Mouse (Mus musculus) hindbrain, embryonic 10.5 days (tissue): ENCODE measurements around the gene Dennd4a. TPM values are rescaled to one million over a fixed set of nuclear protein-coding genes. Genes with fewer than 3 reads are reported as not detected.

Experiments used
- DNase-seq: peaks from one replicate; pipeline ENCODE4 v3.0.0-alpha.2; 2017; ENCODE audit warnings: low spot score
- H3K27ac ChIP-seq: fragments of 300-500 bp; sonication (generic); 2 replicates; pipeline ENCODE4 v1.5.1; 2016; ENCODE audit warnings: mild to moderate bottlenecking, moderate library complexity
- H3K27me3 ChIP-seq: fragments of 300-500 bp; sonication (generic); 2 replicates; pipeline ENCODE4 v1.6.1; 2016; ENCODE audit warnings: mild to moderate bottlenecking; ENCODE audit not compliant: poor library complexity, insufficient read depth, severe bottlenecking
- H3K36me3 ChIP-seq: fragments of 300-500 bp; sonication (generic); 2 replicates; pipeline ENCODE4 v1.6.1; 2016; ENCODE audit warnings: mild to moderate bottlenecking, moderate library complexity
- H3K4me1 ChIP-seq: fragments of 300-500 bp; sonication (generic); replicated peaks from 2 replicates; pipeline ENCODE4 v1.6.1; 2016; ENCODE audit warnings: mild to moderate bottlenecking
- H3K4me3 ChIP-seq: fragments of 300-500 bp; sonication (generic); 2 replicates; pipeline ENCODE4 v1.5.1; 2016; ENCODE audit warnings: mild to moderate bottlenecking, moderate library complexity
- H3K9me3 ChIP-seq: fragments of 300-500 bp; sonication (generic); 2 replicates; pipeline ENCODE4 v1.6.1; 2016; ENCODE audit warnings: mild to moderate bottlenecking, moderate library complexity
- WGBS: fragments of 180-500 bp; shearing (Covaris S2); methylation state at CpG from one replicate; pipeline ENCODE4 v1.1.7; 2016; 5-methylcytosine and 5-hydroxymethylcytosine counted together
- polyA plus RNA-seq: library from polyadenylated mRNA; unstranded; fragments of >200 nt; fragmentation: Nextera tagmentation; extraction: Ambion mirVana; gene quantifications from 2 replicates; pipeline ENCODE4 v1.2.1, GENCODE M21; 2016

The Dennd4a gene
- polyA plus RNA-seq, 1 experiment from 2014 or later: 8.8 TPM

DNA sequence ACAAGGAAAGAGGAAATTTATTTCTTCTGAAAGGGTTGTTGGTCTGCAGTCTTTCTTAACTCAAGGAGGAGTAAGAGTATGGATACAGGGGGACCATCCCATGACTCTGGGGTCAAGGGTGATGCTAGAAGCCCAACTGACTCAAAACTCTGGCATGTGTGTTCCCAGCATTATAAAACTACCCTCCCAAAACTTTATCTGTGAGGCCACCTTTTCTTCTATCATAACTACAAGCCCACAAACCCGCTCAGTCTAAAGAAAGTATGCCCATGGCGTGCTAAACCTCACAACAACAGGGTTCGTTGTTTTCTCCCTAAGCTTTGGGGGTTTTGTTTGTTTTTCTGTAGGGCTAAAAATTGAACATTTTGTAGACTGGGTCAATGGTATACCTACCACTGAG is 23.3 kb downstream of the Dennd4a start:
- WGBS: 95% methylated on average over 3 of the region's 3 CpGs
- H3K27me3 ChIP-seq: no peaks in the 10 kb centered on the region
- H3K4me3 ChIP-seq: no peak overlapping the region
- no peak for DNase-seq
- no peaks in the 10 kb centered on the region for H3K4me1 ChIP-seq
- 0 out of 2 replicates have a peak, but pooled peaks cover 4% of the 10 kb centered on the region for H3K36me3 ChIP-seq
- H3K27ac ChIP-seq: no peak overlapping the region
- H3K9me3 ChIP-seq: no peaks in the 10 kb centered on the region

DNA sequence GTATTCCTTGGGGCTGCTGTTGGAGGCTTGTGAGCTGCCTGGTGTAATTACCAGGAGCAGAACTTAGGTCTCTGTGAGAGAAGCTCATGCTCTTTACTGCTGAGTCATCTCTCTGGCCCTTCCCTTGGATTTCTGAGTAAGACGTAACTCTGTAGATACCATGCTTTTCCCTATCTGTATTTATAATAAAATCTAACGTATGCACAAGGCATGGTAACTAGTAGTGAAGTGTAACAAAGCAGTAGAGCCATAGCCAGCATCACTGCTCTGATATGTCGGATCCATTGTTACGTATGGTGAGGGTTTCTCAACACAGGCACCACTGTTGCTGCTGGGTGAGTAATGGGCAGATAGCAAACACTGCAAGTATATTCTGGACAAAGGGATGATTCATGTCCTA is 34.2 kb downstream of the Dennd4a start:
- no peaks in the 10 kb centered on the region for H3K27me3 ChIP-seq
- 82% methylated on average over 4 of the region's 4 CpGs for WGBS
- H3K9me3 ChIP-seq: no peaks in the 10 kb centered on the region
- no peaks in the 10 kb centered on the region for H3K4me1 ChIP-seq
- no peak for DNase-seq
- no peak overlapping the region for H3K27ac ChIP-seq
- H3K4me3 ChIP-seq: no peak overlapping the region
- H3K36me3 ChIP-seq: peaks cover 8% of the 10 kb centered on the region; the same call in 1 of the 2 replicates

DNA sequence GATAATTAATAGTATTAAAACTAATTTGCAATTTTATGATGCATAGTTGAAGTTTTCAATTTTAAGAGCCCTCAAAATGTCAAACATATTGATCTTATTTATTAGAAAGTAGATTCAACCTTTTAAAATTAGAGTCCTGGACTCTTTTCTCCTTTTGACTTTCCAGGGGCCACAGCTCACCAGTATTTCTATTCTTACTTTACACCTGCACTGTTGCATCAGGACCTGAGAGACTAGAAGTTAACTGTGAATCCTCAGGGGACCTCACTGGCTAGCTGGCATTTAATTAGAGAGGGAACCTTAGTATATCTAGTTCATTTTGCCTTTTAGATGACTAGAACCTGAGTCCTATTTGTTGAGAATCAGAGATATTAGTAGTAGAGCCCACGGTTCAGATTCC is 38.4 kb downstream of the Dennd4a start:
- H3K9me3 ChIP-seq: no peaks in the 10 kb centered on the region
- 88% methylated on average over 1 of the region's 1 CpGs for WGBS

DNA sequence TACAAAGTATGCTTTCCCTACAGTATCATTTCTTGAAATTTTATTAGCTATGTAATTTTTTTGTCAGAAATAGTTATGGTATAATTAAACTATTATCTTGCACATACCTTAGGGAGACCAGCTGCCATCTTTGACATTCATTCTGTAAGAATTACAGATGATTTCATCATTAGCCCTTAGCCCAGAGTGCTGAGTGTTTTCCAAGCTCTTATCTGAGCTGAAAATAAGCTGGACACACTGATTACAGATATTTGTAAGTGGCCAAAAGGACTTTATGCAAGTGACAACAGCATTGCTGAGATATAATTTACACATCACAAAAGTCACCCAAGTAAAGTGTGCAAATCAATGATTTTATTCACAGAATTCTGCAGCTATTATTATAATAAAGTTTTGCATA is 48.9 kb downstream of the Dennd4a start:
- H3K27me3 ChIP-seq: no peaks in the 10 kb centered on the region
- H3K4me3 ChIP-seq: no peak overlapping the region
- H3K36me3 ChIP-seq: peaks cover 14% of the 10 kb centered on the region
- no peak overlapping the region for H3K27ac ChIP-seq
- no peaks in the 10 kb centered on the region for H3K9me3 ChIP-seq
- no peak for DNase-seq
- no peaks in the 10 kb centered on the region for H3K4me1 ChIP-seq

More for the DNA sequence above, 38.4 kb downstream of the Dennd4a start:
- Histone ChIP-seq H3K36me3 (no peaks in the 10 kb centered on the region; the same call in 1 of the 2 replicates), H3K4me1 (no peaks in the 10 kb centered on the region), H3K4me3 (no peak overlapping the region), H3K27me3 (no peaks in the 10 kb centered on the region), H3K27ac (no peak overlapping the region)
- DNase-seq: no peak

DNA sequence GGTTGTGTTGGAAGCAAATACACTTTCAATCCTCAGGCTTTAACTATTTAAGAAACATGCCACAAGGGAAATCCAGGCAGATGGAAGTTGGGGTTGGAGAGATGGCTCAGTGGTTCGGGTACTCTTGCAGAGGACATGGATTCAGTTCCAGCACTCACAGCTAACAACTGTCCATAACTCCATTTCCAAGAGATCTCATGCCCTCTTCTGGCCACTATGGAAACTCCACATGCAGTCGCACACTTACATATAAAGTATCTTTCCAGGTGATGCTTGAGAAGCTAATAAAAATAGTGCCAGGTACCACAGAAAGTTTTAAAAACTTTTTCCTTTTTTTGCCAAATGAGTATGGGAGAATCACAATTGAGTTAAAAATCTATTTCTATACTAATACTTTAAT is 51.5 kb downstream of the Dennd4a start:
- Histone ChIP-seq H3K27ac (no peak overlapping the region), H3K9me3 (no peaks in the 10 kb centered on the region), H3K27me3 (no peaks in the 10 kb centered on the region), H3K4me3 (no peak overlapping the region), H3K36me3 (peaks cover 16% of the 10 kb centered on the region), H3K4me1 (no peaks in the 10 kb centered on the region)
- no peak for DNase-seq
- 78% methylated on average over 2 of the region's 2 CpGs for WGBS

DNA sequence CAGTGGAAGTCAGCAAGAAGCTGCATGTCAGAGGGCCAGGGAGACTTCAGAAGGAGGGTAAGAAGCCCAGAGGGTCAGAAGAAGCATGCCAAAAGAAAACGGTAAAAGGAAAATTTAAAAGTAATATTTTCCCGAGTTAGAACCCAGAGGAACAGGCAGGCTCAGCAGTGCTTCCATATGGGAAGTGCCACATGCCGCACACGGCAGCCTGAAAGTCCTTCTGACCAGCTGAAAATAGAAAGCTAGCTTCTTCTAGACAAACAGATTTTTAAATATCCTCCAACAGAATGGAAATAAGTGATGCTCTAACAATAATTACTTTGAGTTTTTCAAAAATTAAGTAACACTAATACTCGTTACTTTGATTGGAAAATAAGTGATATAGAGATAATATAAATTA is 74.9 kb downstream of the Dennd4a start:
- H3K9me3 ChIP-seq: no peaks in the 10 kb centered on the region
- no peak for DNase-seq
- no peak overlapping the region for H3K4me3 ChIP-seq
- no peaks in the 10 kb centered on the region for H3K4me1 ChIP-seq
- H3K27ac ChIP-seq: no peak overlapping the region
- no peaks in the 10 kb centered on the region for H3K27me3 ChIP-seq
- 87% methylated on average over 5 of the region's 5 CpGs for WGBS
- H3K36me3 ChIP-seq: no peaks in the 10 kb centered on the region

DNA sequence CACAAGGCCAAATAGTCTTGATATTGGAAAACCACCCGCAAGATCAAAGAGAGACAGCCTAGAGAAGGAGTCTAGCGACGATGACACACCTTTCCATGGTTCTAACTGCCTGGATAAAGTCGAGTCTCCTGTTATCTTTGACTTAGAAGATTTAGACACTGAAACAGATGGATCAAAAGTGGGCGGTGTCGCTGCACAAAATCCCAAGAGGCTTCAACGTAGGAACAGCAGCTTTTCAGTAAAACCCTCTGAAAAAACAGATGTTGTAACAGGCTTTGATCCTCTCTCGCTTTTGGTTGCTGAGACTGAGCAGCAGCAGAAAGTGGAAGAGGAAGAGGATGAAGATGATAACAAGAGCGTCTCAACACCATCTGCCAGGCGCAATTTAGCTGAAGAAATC is 85.5 kb downstream of the Dennd4a start:
- 90% methylated on average over 10 of the region's 10 CpGs for WGBS
- peaks cover 26% of the 10 kb centered on the region for H3K36me3 ChIP-seq

DNA sequence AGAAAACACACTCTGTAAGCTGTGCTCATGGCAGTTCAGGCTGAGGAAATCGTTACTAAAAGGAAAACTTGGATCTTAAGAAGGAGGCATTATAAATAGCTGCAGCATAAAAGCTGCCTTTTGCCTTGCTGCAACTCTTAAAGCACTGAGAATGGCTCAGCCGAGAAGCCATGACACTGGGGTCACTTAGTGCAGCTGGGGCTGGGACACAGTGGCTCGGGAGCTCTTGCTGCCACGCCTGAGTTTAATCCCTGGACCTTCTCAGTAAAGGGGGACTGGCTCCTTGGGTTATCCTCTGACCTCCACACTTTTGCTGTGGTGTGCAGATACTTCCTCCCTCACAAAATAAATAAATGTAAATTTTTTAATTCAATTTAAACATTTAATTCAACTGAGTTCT is 91.7 kb downstream of the Dennd4a start:
- no peaks in the 10 kb centered on the region for H3K27me3 ChIP-seq
- no peaks in the 10 kb centered on the region for H3K4me1 ChIP-seq
- no peak overlapping the region for H3K27ac ChIP-seq
- DNase-seq: no peak
- H3K9me3 ChIP-seq: no peaks in the 10 kb centered on the region
- no peak overlapping the region for H3K4me3 ChIP-seq
- peaks cover 31% of the 10 kb centered on the region for H3K36me3 ChIP-seq
- WGBS: 44% methylated on average over 4 of the region's 4 CpGs

More for the DNA sequence above, 85.5 kb downstream of the Dennd4a start:
- DNase-seq: no peak
- H3K4me1 ChIP-seq: no peaks in the 10 kb centered on the region
- no peaks in the 10 kb centered on the region for H3K27me3 ChIP-seq
- no peaks in the 10 kb centered on the region for H3K9me3 ChIP-seq
- no peak overlapping the region for H3K4me3 ChIP-seq
- H3K27ac ChIP-seq: no peak overlapping the region

DNA sequence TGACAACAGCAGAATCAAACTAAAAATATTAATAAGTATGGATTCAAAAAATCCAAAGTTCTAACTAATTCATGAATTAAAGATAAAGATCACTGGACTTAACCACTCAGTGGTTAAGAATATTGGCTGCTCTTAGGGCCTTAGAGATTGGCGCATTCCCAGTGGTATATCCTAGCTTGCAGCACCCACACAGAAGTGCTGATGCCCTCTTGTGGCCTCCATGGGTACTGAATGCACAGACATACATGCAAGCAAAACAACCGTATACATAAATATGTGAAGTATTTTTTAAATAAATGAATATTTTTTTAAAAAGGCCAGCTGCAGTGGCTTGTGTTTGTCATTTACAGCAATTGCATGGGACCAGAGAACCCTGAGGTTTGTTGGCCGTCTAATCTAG is 92.2 kb downstream of the Dennd4a start:
- peak; percentile 70 for DNase-seq
- H3K36me3 ChIP-seq: peaks cover 26% of the 10 kb centered on the region
- 67% methylated on average over 3 of the region's 3 CpGs for WGBS
- H3K4me3 ChIP-seq: no peak overlapping the region
- H3K27me3 ChIP-seq: no peaks in the 10 kb centered on the region
- H3K4me1 ChIP-seq: no peaks in the 10 kb centered on the region
- no peak overlapping the region for H3K27ac ChIP-seq
- no peaks in the 10 kb centered on the region for H3K9me3 ChIP-seq

DNA sequence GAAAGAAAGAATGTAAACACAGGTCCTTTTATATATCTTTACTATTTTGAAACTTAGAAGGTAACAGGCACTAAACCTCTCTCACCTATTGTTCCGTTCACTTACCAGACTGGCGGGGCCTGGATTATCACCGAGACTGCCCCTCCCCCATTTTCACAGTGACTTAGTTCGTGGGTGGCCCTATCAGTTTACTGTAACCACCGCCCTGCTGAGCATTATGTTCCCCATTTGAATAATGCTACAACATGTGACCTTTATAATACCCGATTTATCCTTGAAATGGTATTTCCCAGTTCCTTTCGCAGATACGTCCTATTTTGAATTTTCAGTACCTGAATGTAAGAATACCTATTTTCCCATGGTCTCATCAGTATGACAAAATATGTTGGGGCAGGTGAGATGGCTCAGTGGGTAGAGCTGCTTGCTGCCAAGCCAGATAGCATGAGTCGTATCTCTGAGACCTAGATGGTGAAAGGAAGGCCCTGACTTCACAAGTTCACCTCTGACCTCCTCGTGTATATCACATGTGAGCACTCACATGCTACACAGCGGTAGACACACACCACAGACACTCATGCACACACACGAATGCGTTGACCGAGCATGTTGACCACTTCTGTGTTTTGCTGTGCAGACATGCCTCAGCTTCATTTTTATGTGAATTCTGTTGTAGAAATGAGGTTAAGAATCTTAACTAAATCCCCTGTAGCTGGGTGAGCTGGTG is 93.9 kb downstream of the Dennd4a start:
- no peak overlapping the region for H3K27ac ChIP-seq
- no peaks in the 10 kb centered on the region for H3K27me3 ChIP-seq
- no peak overlapping the region for H3K4me3 ChIP-seq
- no peak for DNase-seq
- H3K36me3 ChIP-seq: peaks cover 25% of the 10 kb centered on the region
- no peaks in the 10 kb centered on the region for H3K4me1 ChIP-seq
- WGBS: 90% methylated on average over 14 of the region's 14 CpGs
- no peaks in the 10 kb centered on the region for H3K9me3 ChIP-seq

DNA sequence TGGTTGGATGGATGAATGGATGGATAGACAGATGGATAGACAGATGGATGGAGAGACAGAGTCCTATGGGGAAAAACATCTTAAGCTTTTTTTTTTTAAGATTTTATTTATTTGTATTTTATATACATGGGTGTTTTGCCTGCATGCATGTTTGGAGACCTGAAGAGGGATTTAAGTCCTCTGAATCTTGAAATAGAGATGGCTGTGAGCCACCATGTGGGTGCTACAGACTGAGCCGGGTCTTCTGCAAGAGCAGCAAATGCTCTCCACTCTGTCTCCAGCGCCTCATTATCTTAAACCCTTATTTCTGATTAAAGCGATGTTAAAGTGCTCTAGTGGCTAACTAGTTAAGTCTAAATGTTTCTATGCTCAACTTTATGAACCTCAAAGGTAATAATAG is 96.3 kb downstream of the Dennd4a start:
- Histone ChIP-seq H3K27ac (no peak overlapping the region), H3K36me3 (peaks cover 31% of the 10 kb centered on the region), H3K4me3 (no peak overlapping the region), H3K27me3 (no peaks in the 10 kb centered on the region), H3K9me3 (no peaks in the 10 kb centered on the region), H3K4me1 (no peaks in the 10 kb centered on the region)
- no peak for DNase-seq
- WGBS: 96% methylated on average over 3 of the region's 3 CpGs

DNA sequence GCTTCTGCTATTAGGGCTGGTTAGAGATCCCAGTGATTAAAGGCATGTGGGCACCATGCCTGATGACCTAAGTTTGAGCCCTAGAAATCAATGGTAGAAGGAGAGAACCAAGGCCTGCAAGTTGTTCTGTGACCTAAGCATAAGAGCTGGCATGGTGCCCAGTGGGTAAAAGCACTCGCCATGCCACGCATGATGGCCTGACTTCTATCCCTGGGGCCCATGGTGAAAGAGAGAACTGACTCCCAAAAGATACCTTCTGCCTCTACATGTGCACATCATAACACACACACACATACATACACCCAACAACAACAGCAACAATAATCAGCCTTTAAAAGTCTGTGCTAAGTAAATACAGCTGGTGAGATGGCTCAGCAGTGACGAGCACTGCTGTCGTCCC is 102.3 kb downstream of the Dennd4a start:
- WGBS: 94% methylated on average over 4 of the region's 4 CpGs
- no peaks in the 10 kb centered on the region for H3K27me3 ChIP-seq
- no peak overlapping the region for H3K4me3 ChIP-seq
- no peak overlapping the region for H3K27ac ChIP-seq
- H3K4me1 ChIP-seq: peaks cover under 1% of the 10 kb centered on the region; the same call in 1 of the 2 replicates
- H3K9me3 ChIP-seq: no peaks in the 10 kb centered on the region
- DNase-seq: no peak
- H3K36me3 ChIP-seq: peaks cover 29% of the 10 kb centered on the region

DNA sequence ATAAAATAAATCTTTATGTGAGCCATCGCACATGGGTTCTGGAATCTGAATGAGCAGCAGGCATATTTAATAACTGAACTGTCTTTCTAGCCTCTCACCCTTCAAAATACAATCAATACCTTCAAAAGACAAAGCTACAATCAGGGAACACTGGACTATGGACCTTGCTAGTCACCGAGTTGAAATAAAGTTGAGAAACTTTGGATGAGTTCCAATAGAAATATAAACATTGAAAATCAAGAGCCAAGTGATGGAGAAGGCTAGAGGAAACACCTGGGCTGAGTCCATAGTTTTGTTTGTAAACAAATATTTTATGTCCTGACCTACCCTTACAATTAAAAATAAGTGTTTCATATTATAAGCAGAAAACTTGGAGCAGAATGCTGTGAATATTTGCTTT is 102.8 kb downstream of the Dennd4a start:
- no peak overlapping the region for H3K4me3 ChIP-seq
- H3K27me3 ChIP-seq: no peaks in the 10 kb centered on the region
- H3K4me1 ChIP-seq: peaks cover 5% of the 10 kb centered on the region; the same call in 1 of the 2 replicates
- peaks cover 29% of the 10 kb centered on the region for H3K36me3 ChIP-seq
- 90% methylated on average over 2 of the region's 2 CpGs for WGBS
- no peak overlapping the region for H3K27ac ChIP-seq
- H3K9me3 ChIP-seq: no peaks in the 10 kb centered on the region
- no peak for DNase-seq

DNA sequence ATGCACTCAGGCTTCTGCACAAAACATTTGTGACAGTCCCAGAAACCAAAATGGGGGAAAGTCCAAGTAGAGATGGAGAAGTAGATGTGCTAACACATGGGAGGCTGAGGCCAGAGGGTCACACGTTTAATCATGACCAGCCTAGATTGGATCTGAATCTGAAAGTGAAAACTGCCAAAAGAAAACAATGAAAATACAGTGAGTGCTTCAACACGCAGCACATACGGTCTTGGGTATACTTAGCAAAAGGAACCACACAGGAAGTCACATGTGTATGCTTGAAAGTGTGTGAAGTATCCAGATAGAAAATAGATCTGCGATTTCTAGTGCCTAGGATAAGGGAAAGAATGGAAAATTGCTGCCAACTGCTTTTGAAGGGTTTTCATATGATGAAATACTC is 103.5 kb downstream of the Dennd4a start:
- DNase-seq: no peak
- Histone ChIP-seq H3K27ac (no peak overlapping the region), H3K36me3 (peaks cover 27% of the 10 kb centered on the region), H3K4me1 (peaks cover 5% of the 10 kb centered on the region; the same call in 1 of the 2 replicates), H3K9me3 (no peaks in the 10 kb centered on the region), H3K27me3 (no peaks in the 10 kb centered on the region), H3K4me3 (no peak overlapping the region)
- 89% methylated on average over 4 of the region's 4 CpGs for WGBS
